Mouse (Mus musculus) right cerebral cortex, adult 2 months (tissue): ENCODE data around the gene Cacna1h.

Experiments used
- DNase-seq, 2 experiments: peaks; one replicate each; pipeline ENCODE4 v3.0.0; 2021 to 2022; ENCODE audit warnings: low spot score in 2 of 2

Gene Cacna1h

GRCm38 (mm10) chr17:25445841-25446240 lies 12.3 kb upstream of the Cacna1h start:
- no peak for DNase-seq

- no peak for DNase-seq
Measured at GRCm38 (mm10) chr17:25445074-25445473, 11.5 kb upstream of the Cacna1h start.

GRCm38 (mm10) chr17:25442889-25443288 lies 9.3 kb upstream of the Cacna1h start:
- DNase-seq: no peak

GRCm38 (mm10) chr17:25441417-25441816 lies 7.8 kb upstream of the Cacna1h start:
- DNase-seq: no peak

- DNase-seq: no peak
Measured at GRCm38 (mm10) chr17:25433223-25433616, 363 bp downstream of the Cacna1h start.

- DNase-seq: peak; percentile 39 to 61
Measured at GRCm38 (mm10) chr17:25432433-25433181, 976 bp downstream of the Cacna1h start.

GRCm38 (mm10) chr17:25430534-25430933 lies 3.0 kb downstream of the Cacna1h start:
- no peak for DNase-seq

GRCm38 (mm10) chr17:25429886-25430285 lies 3.7 kb downstream of the Cacna1h start:
- DNase-seq: no peak

- DNase-seq: no peak
Measured at GRCm38 (mm10) chr17:25429240-25429639, 4.3 kb downstream of the Cacna1h start.

GRCm38 (mm10) chr17:25427441-25427840 lies 6.1 kb downstream of the Cacna1h start:
- no peak for DNase-seq

GRCm38 (mm10) chr17:25425996-25426395 lies 7.6 kb downstream of the Cacna1h start:
- DNase-seq: no peak

GRCm38 (mm10) chr17:25424526-25425080 lies 9.0 kb downstream of the Cacna1h start:
- no peak for DNase-seq

GRCm38 (mm10) chr17:25420998-25421397 lies 12.6 kb downstream of the Cacna1h start:
- no peak for DNase-seq

GRCm38 (mm10) chr17:25418926-25419325 lies 14.7 kb downstream of the Cacna1h start:
- peak; percentile 60 to 62 for DNase-seq

- DNase-seq: no peak
Measured at GRCm38 (mm10) chr17:25417990-25418389, 15.6 kb downstream of the Cacna1h start.

- no peak for DNase-seq
Measured at GRCm38 (mm10) chr17:25416219-25416618, 17.4 kb downstream of the Cacna1h start.

- no peak for DNase-seq
Measured at GRCm38 (mm10) chr17:25415421-25415913, 18.1 kb downstream of the Cacna1h start.

GRCm38 (mm10) chr17:25414917-25415316 lies 18.7 kb downstream of the Cacna1h start:
- no peak for DNase-seq

- DNase-seq: no peak
Measured at GRCm38 (mm10) chr17:25414209-25414608, 19.4 kb downstream of the Cacna1h start.

GRCm38 (mm10) chr17:25411251-25411650 lies 22.3 kb downstream of the Cacna1h start:
- peak; percentile 57 to 63 for DNase-seq

GRCm38 (mm10) chr17:25410786-25411185 lies 22.8 kb downstream of the Cacna1h start:
- DNase-seq: no peak

- DNase-seq: no peak
Measured at GRCm38 (mm10) chr17:25410180-25410579, 23.4 kb downstream of the Cacna1h start.

- DNase-seq: no peak
Measured at GRCm38 (mm10) chr17:25409621-25410020, 24.0 kb downstream of the Cacna1h start.
